Mouse (Mus musculus) megakaryocyte-erythroid progenitor cell, adult 5-6 weeks (primary cell): ENCODE data around the gene Brf1. TPM values are rescaled to one million over a fixed set of nuclear protein-coding genes. Genes with fewer than 3 reads are reported as not detected.

Experiments used
- ATAC-seq: replicated peaks from 2 replicates; pipeline ENCODE4 v1.8.0; 2016; ENCODE audit warnings: mild to moderate bottlenecking, inconsistent platforms; ENCODE audit not compliant: severe bottlenecking, poor library complexity, low FRiP score, low TSS enrichment
- total RNA-seq, 2 experiments: library from RNA; stranded (forward) in 1 of 2; stranded (reverse) in 1 of 2; fragments of 200-1000, 215-1000 nt in 1 of 2; fragments of >200 nt in 1 of 2; fragmentation: Nextera tagmentation in 1 of 2; gene quantifications; 2 replicates each; pipeline ENCODE4 v1.2.3; 2014 to 2017

Brf1 gene
- total RNA-seq, 2 experiments from 2014 or later, result 58.8 to 114 TPM

DNA sequence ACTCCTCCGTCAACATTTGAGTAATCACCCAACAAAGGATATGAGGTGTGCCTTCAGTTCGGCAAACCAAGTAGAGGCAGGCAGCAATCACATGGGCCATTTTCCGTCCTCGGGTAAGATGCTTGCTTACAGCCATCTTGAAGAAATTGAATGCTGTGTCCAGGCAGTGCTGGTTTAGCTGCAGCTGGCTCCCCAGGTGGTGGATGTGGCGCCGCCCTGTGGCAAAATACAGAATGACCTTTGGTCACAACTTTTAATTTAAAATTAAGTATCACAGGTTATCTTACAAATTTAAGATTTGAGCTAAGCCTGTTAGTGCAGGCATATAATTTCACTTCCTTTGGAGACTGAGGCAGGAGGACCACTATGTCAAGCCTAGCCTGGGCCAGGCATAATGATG is 12.6 kb downstream of the Brf1 start:
- no peak for ATAC-seq

DNA sequence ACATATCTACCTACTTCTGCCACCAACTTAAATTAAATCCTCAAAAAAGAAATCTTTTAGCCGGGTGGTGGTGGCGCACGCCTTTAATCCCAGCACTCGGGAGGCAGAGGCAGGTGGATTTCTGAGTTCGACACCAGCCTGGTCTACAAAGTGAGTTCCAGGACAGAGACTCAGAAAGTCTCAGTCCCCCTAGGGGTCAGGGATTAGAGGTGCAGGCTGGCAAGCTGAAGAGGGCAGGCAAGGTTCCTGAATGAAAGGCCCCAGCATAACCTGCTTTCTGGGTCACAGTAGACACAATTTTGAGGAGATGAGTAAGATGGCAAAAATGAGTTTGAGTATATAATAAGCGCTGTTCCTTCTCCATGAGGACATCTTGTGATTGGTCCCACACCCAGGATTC is 15.2 kb downstream of the Brf1 start:
- peak; percentile 84 for ATAC-seq

DNA sequence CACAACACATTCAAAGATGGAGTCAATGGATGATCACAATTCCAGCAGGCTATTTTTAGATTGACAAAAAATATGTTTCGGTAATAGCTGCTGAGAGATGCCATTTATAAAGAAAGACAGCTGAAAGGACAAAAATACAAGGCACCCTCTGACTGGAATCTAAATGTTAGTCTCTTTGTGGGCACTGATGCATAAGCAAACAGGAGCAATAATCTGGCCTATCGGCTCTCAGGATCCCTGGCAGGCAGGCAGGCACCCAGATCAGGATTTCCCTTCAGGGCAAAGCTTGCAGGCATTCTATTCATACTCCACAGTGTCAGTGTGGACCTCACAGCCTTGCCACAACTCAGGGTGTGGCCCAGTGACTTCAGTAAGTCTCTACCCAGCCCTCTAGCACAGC is 18.5 kb downstream of the Brf1 start:
- ATAC-seq, result no peak

GRCm38 (mm10) chr12:112977156-112977555 is 23.3 kb downstream of the Brf1 start:
- no peak for ATAC-seq

- peak; percentile 82 for ATAC-seq
Observed at GRCm38 (mm10) chr12:112976371-112977073, 24.0 kb downstream of the Brf1 start, which contains the start of gene Btbd6. TSS of gene Btbd6 (plus strand) at chr12:112976482.

DNA sequence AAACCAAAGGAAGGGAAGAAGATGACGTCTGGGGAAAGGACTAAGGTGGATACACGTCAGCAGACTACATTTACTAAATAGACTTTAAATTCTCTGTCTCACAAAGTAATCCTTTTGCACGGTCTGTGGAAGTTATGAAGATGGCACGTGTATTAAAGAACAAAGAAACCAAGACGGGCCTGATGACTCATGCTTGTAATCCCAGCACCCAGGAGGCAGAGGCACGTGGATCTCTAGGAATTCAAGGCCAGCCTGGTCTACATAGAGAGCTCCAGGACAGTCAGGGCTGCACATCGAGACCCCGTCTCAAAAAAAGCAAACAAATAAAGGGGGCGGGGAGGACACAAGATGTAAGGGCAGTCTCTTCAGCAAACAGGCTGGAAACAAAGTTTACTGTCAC is 25.8 kb downstream of the Brf1 start:
- no peak for ATAC-seq

DNA sequence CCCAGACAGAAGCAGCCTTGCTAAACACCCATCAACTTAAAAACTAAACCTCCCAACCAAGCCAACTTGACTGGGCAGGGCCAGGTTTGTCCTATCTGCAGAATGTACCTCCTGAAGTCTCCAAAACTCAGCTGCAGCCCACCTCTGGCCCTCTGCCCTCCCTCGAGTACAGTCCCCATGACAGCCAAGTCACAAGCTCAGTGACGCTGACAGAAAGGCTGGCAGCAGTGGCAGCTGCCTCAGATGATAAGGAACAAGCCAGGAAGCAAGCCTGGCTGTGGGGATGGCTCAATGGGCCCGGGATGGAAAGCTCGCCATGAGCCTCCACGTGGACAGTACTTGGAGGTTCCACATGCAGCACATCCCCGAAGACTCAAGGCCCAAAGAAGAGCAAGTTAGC is 30.9 kb downstream of the Brf1 start:
- ATAC-seq, result 0 out of 2 replicates have a peak, but pooled peaks have one; percentile 4

GRCm38 (mm10) chr12:112968943-112969342 is 31.6 kb downstream of the Brf1 start:
- ATAC-seq, result no peak

- no peak for ATAC-seq
Observed at GRCm38 (mm10) chr12:112965783-112966182, 34.7 kb downstream of the Brf1 start.

- ATAC-seq, result no peak
Observed at GRCm38 (mm10) chr12:112961872-112962271, 38.6 kb downstream of the Brf1 start.

- ATAC-seq, result no peak
Observed at GRCm38 (mm10) chr12:112961428-112961827, 39.1 kb downstream of the Brf1 start.

DNA sequence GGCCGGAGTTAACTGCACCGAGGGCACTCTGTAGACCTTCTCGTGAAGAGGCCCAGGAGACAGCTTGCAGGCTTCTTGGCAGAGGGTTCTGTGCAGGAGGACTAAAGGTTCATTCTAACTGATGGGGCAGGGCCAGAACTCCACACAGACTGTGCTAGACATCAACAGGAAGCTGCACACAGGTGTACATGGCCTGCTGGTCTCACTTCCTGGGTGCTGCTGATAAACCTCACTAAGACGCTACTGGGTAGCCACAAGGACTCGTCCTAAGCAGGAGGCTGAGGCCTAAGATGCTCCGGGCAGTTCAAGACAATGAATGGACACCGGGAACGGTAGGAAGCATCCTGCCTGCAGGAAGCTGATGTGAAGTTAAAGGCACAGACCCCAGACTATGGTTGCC is 41.1 kb downstream of the Brf1 start:
- no peak for ATAC-seq

- ATAC-seq, result no peak
Observed at GRCm38 (mm10) chr12:112958303-112958702, 42.2 kb downstream of the Brf1 start.

DNA sequence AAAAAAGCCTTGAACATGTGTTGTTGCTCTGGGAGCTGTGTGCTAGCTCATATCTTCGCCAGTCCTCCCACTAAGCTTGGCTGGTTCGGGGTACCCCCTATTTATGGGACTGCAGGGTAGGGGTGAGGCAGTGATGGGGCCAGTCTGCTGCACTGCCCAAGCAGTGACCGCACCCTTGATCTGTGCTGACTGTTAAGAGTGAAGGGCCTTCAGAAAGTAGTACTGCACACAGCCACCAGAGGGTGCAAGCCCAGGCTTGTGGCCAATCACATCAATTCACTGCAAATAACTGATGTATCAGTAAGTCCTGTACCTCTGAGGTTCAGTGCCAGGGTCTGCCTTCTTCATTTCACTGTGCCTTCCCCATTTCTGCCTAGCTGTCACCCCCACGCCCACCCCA is 44.7 kb downstream of the Brf1 start:
- ATAC-seq, result peak; percentile 68

DNA sequence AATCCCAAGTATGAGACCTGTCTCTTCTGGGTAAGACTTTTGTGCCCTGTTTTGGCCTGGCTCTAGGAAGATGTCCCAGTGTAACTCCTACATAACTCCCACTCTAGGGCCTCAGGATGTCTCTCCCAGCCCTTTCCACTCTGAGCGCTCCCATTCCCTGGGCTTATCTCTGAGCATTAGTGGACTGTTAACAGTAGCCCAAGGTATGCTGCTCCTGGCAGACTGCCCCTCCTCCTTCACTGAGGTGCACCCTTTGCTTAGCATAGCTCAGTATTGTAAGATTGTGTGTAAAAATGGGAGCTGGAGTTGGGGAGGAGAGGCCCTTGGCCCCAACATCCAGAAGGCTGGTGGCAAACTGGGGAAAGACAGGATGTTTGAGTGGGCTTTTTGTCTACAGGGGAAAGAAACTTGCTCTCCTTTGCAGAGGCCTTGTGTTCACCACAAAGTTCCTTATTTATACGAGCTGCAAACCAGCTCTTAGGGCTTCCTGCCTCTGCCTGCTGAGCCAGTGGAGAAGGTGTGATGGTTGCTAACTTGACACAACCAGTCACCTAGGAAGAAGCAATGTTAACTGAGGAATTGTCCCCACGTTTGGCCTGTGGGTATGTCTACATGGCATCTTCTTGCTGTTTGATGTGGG is 47.5 kb downstream of the Brf1 start:
- ATAC-seq, result no peak

DNA sequence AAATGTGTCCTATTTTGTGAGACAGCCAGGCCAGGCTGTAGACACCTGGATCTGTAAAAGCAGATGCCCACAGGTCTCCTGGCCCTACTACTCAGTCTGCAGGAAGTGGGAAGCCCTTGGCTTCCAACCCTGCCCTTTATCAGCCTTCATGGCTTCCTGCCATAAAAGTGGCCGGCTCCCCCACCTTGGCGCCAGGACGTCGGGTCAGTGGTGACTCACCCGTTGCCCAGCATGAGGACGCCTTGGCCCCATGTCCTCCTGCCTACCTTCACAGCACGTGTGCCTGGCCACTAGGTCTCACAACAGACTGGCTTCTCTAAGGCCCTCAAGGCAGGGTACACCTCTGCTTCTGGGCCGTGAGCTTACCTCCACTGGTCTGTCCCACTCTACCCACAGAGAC is 48.1 kb downstream of the Brf1 start:
- no peak for ATAC-seq

GRCm38 (mm10) chr12:112951150-112951842 is 49.2 kb downstream of the Brf1 start:
- ATAC-seq, result no peak

DNA sequence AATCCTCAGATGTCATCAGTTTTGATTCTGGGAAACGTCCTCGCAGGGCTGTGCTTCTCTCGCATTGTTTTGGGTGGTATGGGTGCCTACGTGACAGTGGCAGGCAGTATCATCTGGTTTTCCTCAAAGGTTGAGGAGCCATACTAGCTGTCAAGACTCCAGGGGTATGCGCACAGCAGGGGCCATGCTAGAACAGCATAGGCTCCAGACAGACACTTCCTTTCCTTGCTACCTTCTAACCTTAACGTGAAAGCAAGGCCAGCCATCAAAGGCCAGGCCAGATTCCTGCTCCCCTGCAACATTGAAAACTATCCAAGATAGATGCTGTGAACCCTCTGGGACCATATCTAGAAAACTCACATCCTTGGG is 49.8 kb downstream of the Brf1 start:
- no peak for ATAC-seq

GRCm38 (mm10) chr12:112950040-112950760 is 50.3 kb downstream of the Brf1 start:
- ATAC-seq, result peak; percentile 78

DNA sequence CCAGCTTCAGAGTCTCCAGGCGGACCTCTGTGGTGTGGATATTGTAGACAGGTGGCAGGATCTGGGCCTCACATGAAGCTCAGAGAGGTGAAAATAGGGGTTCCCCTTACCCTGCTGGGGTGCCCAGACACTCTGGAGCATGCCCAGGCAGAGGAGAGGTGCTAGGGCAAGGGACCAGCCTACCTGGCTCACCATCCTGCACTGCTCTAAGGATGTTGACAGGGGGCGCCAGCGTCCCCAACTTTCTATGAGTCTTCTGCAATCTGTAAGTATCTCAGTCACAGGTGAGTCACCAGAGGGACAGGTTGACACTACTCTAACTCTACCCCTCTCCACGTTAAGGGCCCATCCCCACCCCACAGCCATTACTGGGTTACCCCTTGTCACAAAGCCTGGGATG is 53.2 kb downstream of the Brf1 start:
- ATAC-seq, result 0 out of 2 replicates have a peak, but pooled peaks have one; percentile 14
